Mouse (Mus musculus) forebrain, embryonic 10.5 days (tissue): ENCODE measurements around the gene Pkig. TPM values are rescaled to one million over a fixed set of nuclear protein-coding genes. Genes with fewer than 3 reads are reported as not detected.

Experiments
- DNase-seq: peaks from one replicate; pipeline ENCODE4 v3.0.0-alpha.2; 2017; ENCODE audit warnings: low spot score; ENCODE audit errors: extremely low spot score
- H3K27ac ChIP-seq: fragments of 300-500 bp; sonication (generic); 2 replicates; pipeline ENCODE4 v1.5.1; 2016; ENCODE audit warnings: mild to moderate bottlenecking
- H3K27me3 ChIP-seq: fragments of 300-500 bp; sonication (generic); 2 replicates; pipeline ENCODE4 v1.6.1; 2016; ENCODE audit warnings: mild to moderate bottlenecking; ENCODE audit not compliant: poor library complexity, severe bottlenecking
- H3K36me3 ChIP-seq: fragments of 300-500 bp; sonication (generic); replicated peaks from 2 replicates; pipeline ENCODE4 v1.6.1; 2016; ENCODE audit warnings: mild to moderate bottlenecking, moderate library complexity
- H3K4me1 ChIP-seq: fragments of 300-500 bp; sonication (generic); 2 replicates; pipeline ENCODE4 v1.6.1; 2016
- H3K4me3 ChIP-seq: fragments of 300-500 bp; sonication (generic); 2 replicates; pipeline ENCODE4 v1.5.1; 2016; ENCODE audit warnings: mild to moderate bottlenecking, moderate library complexity
- H3K9me3 ChIP-seq: fragments of 300-500 bp; sonication (generic); 2 replicates; pipeline ENCODE4 v1.6.1; 2016; ENCODE audit warnings: mild to moderate bottlenecking, moderate library complexity
- WGBS: fragments of 180-500 bp; shearing (Covaris S2); methylation state at CpG from one replicate; pipeline ENCODE4 v1.1.7; 2016; 5-methylcytosine and 5-hydroxymethylcytosine counted together
- polyA plus RNA-seq: library from polyadenylated mRNA; unstranded; fragments of >200 nt; fragmentation: Nextera tagmentation; extraction: Ambion mirVana; gene quantifications from 2 replicates; pipeline ENCODE4 v1.2.1, GENCODE M21; 2016

The Pkig gene
- polyA plus RNA-seq, 1 experiment from 2014 or later: 212 TPM

DNA sequence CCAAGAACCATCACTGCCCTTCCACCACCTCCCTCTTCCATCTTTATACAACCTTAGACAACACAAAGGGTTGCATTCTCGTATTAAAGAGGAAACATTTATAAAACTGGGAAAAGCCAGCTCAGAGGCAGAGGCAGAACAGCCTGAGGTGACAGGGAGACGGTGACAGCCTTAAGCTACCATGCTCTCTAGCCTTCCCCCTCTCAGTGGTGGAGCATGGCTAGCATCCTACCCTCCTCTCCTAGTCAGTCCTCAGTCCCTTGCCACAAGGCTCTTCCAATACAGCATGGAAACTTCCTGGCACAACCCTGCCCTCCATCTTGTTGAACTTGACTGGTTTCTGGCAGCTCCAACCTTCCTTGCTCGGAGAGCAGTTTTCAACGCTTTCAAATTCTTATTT, 70.1 kb downstream of the Pkig start:
- no peak for DNase-seq
- Histone ChIP-seq H3K36me3 (peaks cover 94% of the 10 kb centered on the region), H3K27ac (no peak overlapping the region), H3K4me3 (no peak overlapping the region), H3K9me3 (no peaks in the 10 kb centered on the region), H3K4me1 (no peaks in the 10 kb centered on the region), H3K27me3 (no peaks in the 10 kb centered on the region)
- WGBS: 97% methylated on average over 4 of the region's 4 CpGs

GRCm38 (mm10) chr2:163732021-163732420, 73.8 kb downstream of the Pkig start:
- Histone ChIP-seq H3K4me3 (no peak overlapping the region), H3K9me3 (no peaks in the 10 kb centered on the region), H3K27me3 (no peaks in the 10 kb centered on the region), H3K27ac (no peak overlapping the region), H3K4me1 (no peaks in the 10 kb centered on the region), H3K36me3 (peaks cover 78% of the 10 kb centered on the region)
- DNase-seq: no peak
- WGBS: 92% methylated on average over 11 of the region's 11 CpGs

- Histone ChIP-seq H3K27ac (no peak overlapping the region), H3K36me3 (peaks cover 56% of the 10 kb centered on the region), H3K27me3 (no peaks in the 10 kb centered on the region), H3K9me3 (no peaks in the 10 kb centered on the region), H3K4me1 (no peaks in the 10 kb centered on the region), H3K4me3 (no peak overlapping the region)
- 96% methylated on average over 9 of the region's 9 CpGs for WGBS
- no peak for DNase-seq
These were observed 77.0 kb downstream of the Pkig start for GRCm38 (mm10) chr2:163735163-163735562.

DNA sequence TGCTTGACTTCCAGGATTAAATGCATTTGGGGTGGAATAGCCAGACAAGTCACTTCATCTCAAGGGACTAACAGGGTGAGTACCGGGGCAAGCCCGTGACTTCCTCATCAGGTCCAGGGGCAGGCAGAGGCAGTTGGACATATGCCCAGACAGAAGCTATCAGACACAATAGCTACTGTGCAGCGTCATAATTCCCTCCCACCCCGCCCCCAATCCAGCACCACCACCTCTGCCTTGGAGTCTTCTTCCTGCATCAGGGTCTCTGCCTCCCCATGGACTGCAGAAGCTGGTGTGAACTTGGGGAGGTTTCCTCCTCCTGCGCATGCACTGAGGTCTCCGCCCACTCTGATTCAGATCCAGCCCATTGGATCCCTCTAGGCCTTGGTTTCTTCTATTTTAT, 77.8 kb downstream of the Pkig start:
- DNase-seq: no peak
- H3K27ac ChIP-seq: no peak overlapping the region
- H3K36me3 ChIP-seq: peaks cover 48% of the 10 kb centered on the region
- H3K4me3 ChIP-seq: no peak overlapping the region
- no peaks in the 10 kb centered on the region for H3K27me3 ChIP-seq
- WGBS: 89% methylated on average over 6 of the region's 6 CpGs
- no peaks in the 10 kb centered on the region for H3K4me1 ChIP-seq
- no peaks in the 10 kb centered on the region for H3K9me3 ChIP-seq

GRCm38 (mm10) chr2:163742656-163743055, 84.5 kb downstream of the Pkig start:
- WGBS: 83% methylated on average over 5 of the region's 5 CpGs
- Histone ChIP-seq H3K4me1 (peaks cover 11% of the 10 kb centered on the region), H3K27me3 (peaks cover 5% of the 10 kb centered on the region; the same call in 1 of the 2 replicates), H3K36me3 (0 out of 2 replicates have a peak, but pooled peaks cover under 1% of the 10 kb centered on the region), H3K9me3 (no peaks in the 10 kb centered on the region), H3K4me3 (no peak overlapping the region), H3K27ac (no peak overlapping the region)
- no peak for DNase-seq

DNA sequence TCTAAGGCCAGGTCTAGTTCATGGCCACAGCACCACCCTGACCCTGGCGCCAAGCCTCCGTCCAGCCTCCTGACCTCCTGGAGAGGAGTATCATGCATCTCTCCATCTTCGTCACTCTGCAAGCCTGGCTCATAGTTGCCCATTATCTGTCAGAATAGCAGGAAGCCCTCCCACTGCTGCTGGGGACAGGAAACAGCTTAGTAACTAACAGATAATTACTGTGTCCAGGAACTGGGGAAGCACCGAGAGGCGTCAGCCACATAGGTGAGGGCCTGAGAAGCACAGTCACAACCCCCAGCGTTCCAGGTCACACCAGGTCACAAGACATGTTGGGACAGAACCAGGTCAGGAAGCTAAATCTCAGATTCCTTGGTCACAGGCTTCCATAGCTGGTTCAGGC, 85.2 kb downstream of the Pkig start:
- Histone ChIP-seq H3K27me3 (peaks cover 12% of the 10 kb centered on the region), H3K4me3 (no peak overlapping the region), H3K36me3 (no peaks in the 10 kb centered on the region), H3K4me1 (peaks cover 12% of the 10 kb centered on the region), H3K9me3 (no peaks in the 10 kb centered on the region), H3K27ac (no peak overlapping the region)
- WGBS: 71% methylated on average over 6 of the region's 6 CpGs
- DNase-seq: no peak

DNA sequence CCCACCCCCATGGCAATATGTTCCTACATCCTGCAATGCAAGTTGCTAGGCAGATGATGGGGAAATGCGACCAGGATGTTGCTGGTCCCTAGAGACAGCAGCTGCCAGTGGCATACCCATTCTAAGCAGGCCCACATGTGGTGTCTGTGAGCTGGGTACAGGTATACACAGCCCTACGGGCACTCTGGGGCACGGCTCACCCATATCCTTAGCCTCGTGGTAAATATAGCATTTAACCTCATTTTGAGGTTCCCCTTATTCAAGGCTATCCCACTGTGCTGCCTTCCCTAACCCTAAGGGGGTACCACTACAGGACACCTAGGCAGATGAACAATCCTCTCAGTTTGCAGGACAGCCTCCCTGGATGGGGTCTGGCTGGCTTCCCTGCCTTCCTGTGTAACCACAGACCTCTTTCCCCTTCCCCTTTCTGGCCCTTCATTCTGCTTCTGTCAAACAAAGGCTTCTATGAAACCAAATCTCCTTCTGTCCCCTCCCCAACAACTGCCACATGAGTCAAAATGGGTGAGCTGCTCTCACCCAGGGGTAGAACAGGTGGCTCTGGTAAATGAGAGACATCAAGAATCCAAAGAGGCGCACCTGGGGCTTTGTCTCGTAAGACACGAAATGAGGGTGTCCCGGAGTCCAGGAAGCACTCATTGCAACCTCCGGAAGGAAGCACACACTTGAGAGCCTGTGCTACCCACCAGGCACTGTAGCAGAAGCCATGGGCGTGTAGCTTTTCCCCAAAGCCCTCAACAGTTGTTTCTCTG, 86.8 kb downstream of the Pkig start:
- H3K27ac ChIP-seq: no peak overlapping the region
- peaks cover 25% of the 10 kb centered on the region for H3K27me3 ChIP-seq
- DNase-seq: no peak
- H3K36me3 ChIP-seq: no peaks in the 10 kb centered on the region
- WGBS: 85% methylated on average over 10 of the region's 10 CpGs
- no peaks in the 10 kb centered on the region for H3K9me3 ChIP-seq
- peaks cover 27% of the 10 kb centered on the region for H3K4me1 ChIP-seq
- H3K4me3 ChIP-seq: no peak overlapping the region

GRCm38 (mm10) chr2:163749647-163750611, 91.7 kb downstream of the Pkig start, which contains the start of gene Ada:
Ada (minus strand) TSS chr2:163750239.
- peak; percentile 73 for DNase-seq
- Histone ChIP-seq H3K4me1 (peaks cover 24% of the 10 kb centered on the region), H3K4me3 (peak within 1 kb of the TSS; percentile 73), H3K36me3 (no peaks in the 10 kb centered on the region), H3K9me3 (no peaks in the 10 kb centered on the region), H3K27ac (peak within 1 kb of the TSS; percentile 83), H3K27me3 (peaks cover 49% of the 10 kb centered on the region)
- WGBS: under 1% methylated on average over 55 of the region's 57 CpGs

DNA sequence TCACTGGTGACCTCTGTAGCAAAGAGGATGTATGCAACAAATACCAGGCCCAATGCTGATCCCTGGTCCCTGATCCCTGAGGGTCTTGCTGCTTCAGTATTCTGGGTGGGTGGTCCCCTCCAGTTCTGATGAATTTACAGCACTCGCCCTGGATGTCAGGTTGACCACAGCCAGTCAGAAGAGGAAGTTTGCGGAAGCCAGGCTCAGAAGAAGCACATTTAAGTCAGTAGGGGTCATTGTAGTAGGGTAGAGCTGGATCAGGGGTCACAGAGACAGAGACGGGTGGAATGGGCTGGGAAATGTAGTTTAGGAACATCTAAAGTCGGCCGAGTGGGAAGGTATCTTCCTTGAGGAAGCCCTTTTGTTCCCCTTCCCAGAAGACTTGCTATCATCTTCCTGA, 96.0 kb downstream of the Pkig start:
- Histone ChIP-seq H3K36me3 (no peaks in the 10 kb centered on the region), H3K27me3 (peaks cover 28% of the 10 kb centered on the region), H3K4me3 (no peak overlapping the region), H3K9me3 (no peaks in the 10 kb centered on the region), H3K27ac (no peak overlapping the region), H3K4me1 (peaks cover 14% of the 10 kb centered on the region)
- WGBS: 83% methylated on average over 5 of the region's 5 CpGs
- no peak for DNase-seq

DNA sequence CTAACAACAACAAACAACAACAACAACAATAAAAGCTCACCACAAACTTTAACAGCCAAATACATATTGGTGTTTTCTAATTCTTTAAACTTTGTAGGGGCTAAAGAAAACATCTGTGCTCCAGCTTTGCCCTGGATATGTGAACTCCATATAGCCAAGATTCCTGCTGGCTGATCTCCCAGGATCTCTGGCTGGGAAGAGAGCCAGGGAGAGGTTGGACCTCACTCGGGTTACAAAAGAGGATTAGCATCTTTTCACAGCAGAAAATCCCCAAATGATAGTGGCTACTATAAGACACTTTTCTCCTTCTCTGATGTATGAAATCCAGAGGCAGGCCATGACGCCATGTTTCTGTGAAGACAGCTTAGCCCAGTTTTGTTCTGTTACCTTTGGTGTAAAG, 98.5 kb downstream of the Pkig start:
- H3K9me3 ChIP-seq: no peaks in the 10 kb centered on the region
- 31% methylated on average over 2 of the region's 2 CpGs for WGBS
- H3K4me1 ChIP-seq: no peaks in the 10 kb centered on the region
- H3K27me3 ChIP-seq: peaks cover 12% of the 10 kb centered on the region
- H3K4me3 ChIP-seq: no peak overlapping the region
- no peak for DNase-seq
- H3K36me3 ChIP-seq: no peaks in the 10 kb centered on the region
- H3K27ac ChIP-seq: no peak overlapping the region

GRCm38 (mm10) chr2:163758146-163758545, 100.0 kb downstream of the Pkig start:
- Histone ChIP-seq H3K9me3 (no peaks in the 10 kb centered on the region), H3K4me1 (no peaks in the 10 kb centered on the region), H3K4me3 (no peak overlapping the region), H3K27me3 (no peaks in the 10 kb centered on the region), H3K27ac (no peak overlapping the region), H3K36me3 (no peaks in the 10 kb centered on the region)
- 77% methylated on average over 2 of the region's 2 CpGs for WGBS
- no peak for DNase-seq

DNA sequence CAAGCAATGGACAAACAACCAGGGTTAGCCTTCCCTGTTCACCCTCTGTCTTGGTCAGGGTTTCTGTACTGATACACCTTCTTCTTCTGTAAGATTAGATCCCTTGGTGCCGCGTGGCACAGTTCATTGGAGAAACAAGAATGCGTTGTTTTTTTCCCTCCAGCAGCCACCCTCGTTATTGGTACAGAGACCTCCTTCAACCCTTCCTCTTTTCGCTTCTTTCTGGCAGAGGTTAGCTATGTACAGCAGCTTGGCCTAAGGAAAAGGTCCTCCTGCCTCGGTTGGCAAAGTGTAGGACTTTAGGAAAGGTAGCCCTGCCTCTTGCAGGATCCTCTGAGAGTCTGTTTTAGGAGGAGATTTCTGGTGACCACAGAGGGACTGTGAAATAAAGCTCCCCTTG, 102.4 kb downstream of the Pkig start:
- whole genome bisulfite sequencing: 88% methylated on average over 6 of the region's 6 CpGs
- Histone ChIP-seq H3K27me3 (no peaks in the 10 kb centered on the region), H3K4me1 (no peaks in the 10 kb centered on the region; the same call in 1 of the 2 replicates), H3K27ac (no peak overlapping the region), H3K4me3 (no peak overlapping the region), H3K9me3 (no peaks in the 10 kb centered on the region), H3K36me3 (no peaks in the 10 kb centered on the region)
- no peak for DNase-seq

DNA sequence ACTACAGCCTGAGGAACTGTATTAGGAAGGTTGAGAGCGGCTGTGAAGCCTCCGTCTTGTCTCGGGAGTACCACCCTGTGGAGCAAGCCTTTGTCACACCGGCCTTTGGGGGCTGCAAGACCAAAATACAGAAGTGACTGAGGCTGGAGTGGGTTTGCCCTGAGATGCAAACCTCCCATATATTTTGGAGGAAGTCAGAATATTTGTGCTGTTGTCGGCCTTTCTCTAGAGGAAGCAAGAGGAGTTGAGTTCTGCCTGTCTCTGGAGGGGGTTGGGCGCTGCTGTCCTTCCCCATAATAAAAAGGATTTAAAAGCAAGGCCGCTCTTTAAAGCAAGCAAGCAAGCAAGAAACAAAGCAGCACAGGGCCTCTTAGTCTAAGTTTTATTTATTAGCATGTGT, 103.2 kb downstream of the Pkig start:
- no peak for DNase-seq
- no peaks in the 10 kb centered on the region for H3K27me3 ChIP-seq
- H3K36me3 ChIP-seq: no peaks in the 10 kb centered on the region
- no peaks in the 10 kb centered on the region; the same call in 1 of the 2 replicates for H3K4me1 ChIP-seq
- no peak overlapping the region for H3K27ac ChIP-seq
- whole genome bisulfite sequencing: 90% methylated on average over 7 of the region's 7 CpGs
- no peaks in the 10 kb centered on the region for H3K9me3 ChIP-seq
- H3K4me3 ChIP-seq: no peak overlapping the region
